Mouse (Mus musculus) large intestine, adult 2 months (tissue): ENCODE data around the gene Ssr2. TPM values are rescaled to one million over a fixed set of nuclear protein-coding genes. Genes with fewer than 3 reads are reported as not detected.

Source experiments
- DNase-seq: peaks from one replicate; pipeline ENCODE4 v3.0.0-alpha.2; 2012; ENCODE audit warnings: low read depth, low spot score
- WGBS: fragments of 180-500 bp; shearing (Covaris S2); methylation state at CpG from one replicate; pipeline ENCODE4 v1.1.7; 2018; 5-methylcytosine and 5-hydroxymethylcytosine counted together
- polyA plus RNA-seq: library from polyadenylated mRNA; depleted of rRNA; stranded (reverse); fragments of >200 nt; gene quantifications from 2 replicates; pipeline ENCODE4 v1.2.3, GENCODE M21; 2012

Gene Ssr2
- polyA plus RNA-seq, 1 experiment = 500 TPM

GRCm38 (mm10) chr3:88620146-88620991 lies 44.7 kb downstream of the Ssr2 start:
- 17% methylated on average over 15 of the region's 15 CpGs for WGBS
- DNase-seq = no peak

- WGBS = under 1% methylated on average over 64 of the region's 64 CpGs
- no peak for DNase-seq
Observed at GRCm38 (mm10) chr3:88620992-88621536, 45.4 kb downstream of the Ssr2 start.

- 2% methylated on average over 36 of the region's 36 CpGs for WGBS
- DNase-seq = no peak
Observed at GRCm38 (mm10) chr3:88621537-88622112, 45.9 kb downstream of the Ssr2 start.

- WGBS = 16% methylated on average over 24 of the region's 24 CpGs
- DNase-seq = no peak
Observed at GRCm38 (mm10) chr3:88622113-88622940, 46.7 kb downstream of the Ssr2 start.

- no peak for DNase-seq
- 34% methylated on average over 6 of the region's 6 CpGs for WGBS
Observed at GRCm38 (mm10) chr3:88622941-88623345, 47.3 kb downstream of the Ssr2 start.

GRCm38 (mm10) chr3:88623346-88624135 lies 47.9 kb downstream of the Ssr2 start:
- 35% methylated on average over 15 of the region's 15 CpGs for WGBS
- no peak for DNase-seq

GRCm38 (mm10) chr3:88624324-88624723 lies 48.6 kb downstream of the Ssr2 start:
- WGBS = 3% methylated on average over 4 of the region's 4 CpGs
- no peak for DNase-seq

- DNase-seq = no peak
- WGBS = 29% methylated on average over 2 of the region's 2 CpGs
Observed at GRCm38 (mm10) chr3:88624951-88625350, 49.3 kb downstream of the Ssr2 start.

- DNase-seq = no peak
- 84% methylated on average over 7 of the region's 7 CpGs for WGBS
Observed at GRCm38 (mm10) chr3:88625531-88625930, 49.9 kb downstream of the Ssr2 start.

- no peak for DNase-seq
- 74% methylated on average over 7 of the region's 7 CpGs for WGBS
Observed at GRCm38 (mm10) chr3:88626316-88626715, 50.6 kb downstream of the Ssr2 start.

GRCm38 (mm10) chr3:88627114-88627513 lies 51.4 kb downstream of the Ssr2 start:
- DNase-seq = no peak
- 69% methylated on average over 4 of the region's 4 CpGs for WGBS

GRCm38 (mm10) chr3:88627535-88627934 lies 51.9 kb downstream of the Ssr2 start:
- no peak for DNase-seq

GRCm38 (mm10) chr3:88628766-88629165 lies 53.1 kb downstream of the Ssr2 start:
- DNase-seq = no peak
- 53% methylated on average over 4 of the region's 4 CpGs for WGBS

More at GRCm38 (mm10) chr3:88627535-88627934, 51.9 kb downstream of the Ssr2 start:
- 81% methylated on average over 2 of the region's 2 CpGs for WGBS

GRCm38 (mm10) chr3:88629244-88629643 lies 53.6 kb downstream of the Ssr2 start:
- DNase-seq = no peak

GRCm38 (mm10) chr3:88630018-88630417 lies 54.3 kb downstream of the Ssr2 start:
- DNase-seq = no peak
- 88% methylated on average over 9 of the region's 9 CpGs for WGBS

More at GRCm38 (mm10) chr3:88629244-88629643, 53.6 kb downstream of the Ssr2 start:
- WGBS = 75% methylated on average over 13 of the region's 13 CpGs

- WGBS = 72% methylated on average over 6 of the region's 6 CpGs
- DNase-seq = no peak
Observed at GRCm38 (mm10) chr3:88630849-88631341, 55.2 kb downstream of the Ssr2 start.

- 63% methylated on average over 12 of the region's 12 CpGs for WGBS
- DNase-seq = no peak
Observed at GRCm38 (mm10) chr3:88631921-88632587, 56.4 kb downstream of the Ssr2 start.

GRCm38 (mm10) chr3:88633056-88633455 lies 57.4 kb downstream of the Ssr2 start:
- 91% methylated on average over 10 of the region's 10 CpGs for WGBS
- DNase-seq = no peak
